Mouse (Mus musculus) lung, postnatal 36 days (tissue): ENCODE results near the gene Bst2.

Source experiments
- DNase-seq: peaks from one replicate; pipeline ENCODE4 v3.0.0; 2022; ENCODE audit warnings: mixed read lengths

The Bst2 gene

GRCm38 (mm10) chr8:71537028-71537867 is at the start of gene Bst2:
TSS of gene Bst2 (minus strand) at chr8:71537456.
- peak; percentile 99 for DNase-seq

DNA sequence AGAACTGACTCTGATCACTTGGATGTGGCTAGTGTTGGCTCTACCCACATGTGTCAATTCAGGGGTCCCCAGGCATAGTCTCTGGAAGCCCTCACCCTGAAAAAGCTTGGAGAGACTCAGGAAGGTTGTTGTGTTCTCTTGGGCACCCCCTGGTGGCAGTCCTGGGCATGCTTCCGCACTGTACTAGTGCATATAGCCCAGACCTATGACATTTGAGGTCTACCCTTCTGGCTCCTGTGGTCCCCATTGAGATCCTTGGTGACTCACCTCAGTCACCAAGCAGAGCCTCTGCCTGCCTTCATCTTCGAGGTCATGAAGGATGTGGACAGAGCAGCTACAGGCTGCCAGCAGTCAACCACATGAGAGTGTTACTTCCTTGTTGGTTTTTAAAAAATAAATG is 49.6 kb upstream of the Bst2 start:
- DNase-seq = peak; percentile 70

DNA sequence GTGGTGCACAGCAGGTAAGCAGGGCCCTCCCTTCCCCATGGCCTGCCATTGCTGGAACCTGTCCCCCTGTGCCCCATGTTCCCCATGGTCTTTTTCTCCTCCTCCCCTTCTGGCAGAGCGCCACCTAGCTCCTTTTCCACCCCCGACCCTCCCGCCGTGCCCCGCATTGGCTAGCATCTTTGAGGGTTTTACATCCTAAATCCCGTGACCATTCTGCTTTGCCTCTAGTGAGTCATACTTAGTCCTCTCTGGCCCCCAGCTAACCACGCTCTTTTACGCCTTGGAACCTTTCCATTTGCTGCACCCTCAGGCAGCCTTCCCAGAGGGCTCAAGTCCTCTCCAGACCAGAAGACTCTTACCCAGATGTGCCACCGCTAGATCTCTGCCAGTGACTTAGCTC is 42.9 kb upstream of the Bst2 start:
- no peak for DNase-seq

DNA sequence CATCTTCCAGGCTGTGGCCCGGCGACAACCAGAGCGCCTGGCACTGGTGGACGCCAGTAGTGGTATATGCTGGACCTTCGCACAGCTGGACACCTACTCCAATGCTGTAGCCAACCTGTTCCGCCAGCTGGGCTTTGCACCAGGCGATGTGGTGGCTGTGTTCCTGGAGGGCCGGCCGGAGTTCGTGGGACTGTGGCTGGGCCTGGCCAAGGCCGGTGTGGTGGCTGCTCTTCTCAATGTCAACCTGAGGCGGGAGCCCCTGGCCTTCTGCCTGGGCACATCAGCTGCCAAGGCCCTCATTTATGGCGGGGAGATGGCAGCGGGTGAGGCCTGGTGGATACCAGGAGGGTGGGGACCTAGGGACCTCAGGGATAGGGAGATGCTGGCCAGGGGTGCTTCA is 42.2 kb upstream of the Bst2 start:
- DNase-seq = no peak

GRCm38 (mm10) chr8:71579009-71579408 is 41.8 kb upstream of the Bst2 start:
- DNase-seq = no peak

- DNase-seq = no peak
These were observed 40.7 kb upstream of the Bst2 start for GRCm38 (mm10) chr8:71577856-71578387.

DNA sequence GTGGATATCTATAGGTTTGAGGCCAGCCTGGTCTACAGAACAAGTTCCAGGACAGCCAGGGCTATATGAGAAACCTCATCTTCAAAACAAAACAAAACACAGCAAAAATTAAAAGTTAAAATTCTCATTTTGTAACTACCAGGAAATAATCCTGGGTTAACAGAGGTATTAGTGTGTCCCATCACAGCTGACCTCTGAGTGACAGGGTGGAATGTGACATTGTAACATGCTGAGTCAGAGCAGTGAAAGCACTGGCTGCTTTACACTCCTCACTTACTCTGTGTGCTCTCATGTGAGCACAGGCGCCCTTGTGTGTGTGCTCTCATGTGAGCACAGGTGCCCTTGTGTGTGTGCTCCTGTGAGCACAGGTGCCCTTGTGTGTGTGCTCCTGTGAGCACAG is 37.8 kb upstream of the Bst2 start:
- DNase-seq = no peak

DNA sequence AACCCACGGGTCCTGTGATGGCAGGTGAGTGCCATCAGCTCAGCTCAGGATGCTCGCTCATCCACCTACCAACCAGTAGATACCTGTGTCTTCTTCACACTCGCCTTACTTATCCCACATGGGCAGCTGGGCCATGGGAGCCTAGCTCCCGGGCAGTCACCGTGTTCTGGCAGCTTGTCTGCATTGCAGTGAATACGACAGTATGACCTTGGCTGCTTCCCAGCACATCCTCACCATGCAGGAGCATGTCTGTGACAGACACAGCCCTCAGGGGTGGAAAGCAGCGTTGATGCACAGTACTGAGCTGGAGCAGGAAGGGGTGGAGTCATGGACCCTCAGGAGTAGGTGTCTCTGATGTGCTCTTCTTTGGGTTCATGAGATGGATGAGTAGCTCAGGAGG is 37.2 kb upstream of the Bst2 start:
- DNase-seq = no peak

- no peak for DNase-seq
These were observed 35.8 kb upstream of the Bst2 start for GRCm38 (mm10) chr8:71572847-71573633.

- no peak for DNase-seq
These were observed 34.8 kb upstream of the Bst2 start for GRCm38 (mm10) chr8:71572077-71572476.

- DNase-seq = peak; percentile 99
These were observed 33.2 kb upstream of the Bst2 start for GRCm38 (mm10) chr8:71570291-71570954.

GRCm38 (mm10) chr8:71569366-71570290 is 32.4 kb upstream of the Bst2 start:
- DNase-seq = peak; percentile 96

- DNase-seq = no peak
These were observed 31.7 kb upstream of the Bst2 start for GRCm38 (mm10) chr8:71568941-71569340.

GRCm38 (mm10) chr8:71568387-71568937 is 31.2 kb upstream of the Bst2 start, which contains the start of gene Slc27a1:
TSS of gene Slc27a1 (plus strand) at chr8:71568882.
- peak; percentile 77 for DNase-seq

GRCm38 (mm10) chr8:71567587-71567986 is 30.3 kb upstream of the Bst2 start:
- no peak for DNase-seq

DNA sequence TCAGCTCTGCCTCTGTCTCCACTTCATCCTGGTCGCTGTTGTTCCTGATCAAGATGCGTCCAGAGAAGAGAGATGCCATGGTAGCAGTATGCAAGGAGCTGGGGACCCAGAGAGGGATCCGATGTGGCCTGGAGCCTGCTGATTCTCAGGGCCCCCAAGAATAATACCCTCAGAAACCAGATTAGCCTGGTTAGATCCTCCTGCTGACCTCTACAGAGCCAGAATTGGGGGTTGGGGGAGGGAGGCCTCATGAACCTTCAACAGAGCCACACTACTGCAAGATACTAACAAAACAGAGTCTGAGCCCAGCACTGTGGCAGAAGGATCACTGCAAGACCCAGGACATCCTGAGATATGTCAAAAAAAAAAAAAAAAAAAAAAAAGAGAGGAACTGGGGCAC is 29.2 kb upstream of the Bst2 start, which contains the start of gene Nxnl1:
Nxnl1 (minus strand) TSS at position 101 of the 400 bp plus-strand sequence.
- no peak for DNase-seq

- no peak for DNase-seq
These were observed 26.7 kb upstream of the Bst2 start for GRCm38 (mm10) chr8:71563992-71564391.

GRCm38 (mm10) chr8:71562751-71563150 is 25.5 kb upstream of the Bst2 start:
- peak; percentile 88 for DNase-seq

DNA sequence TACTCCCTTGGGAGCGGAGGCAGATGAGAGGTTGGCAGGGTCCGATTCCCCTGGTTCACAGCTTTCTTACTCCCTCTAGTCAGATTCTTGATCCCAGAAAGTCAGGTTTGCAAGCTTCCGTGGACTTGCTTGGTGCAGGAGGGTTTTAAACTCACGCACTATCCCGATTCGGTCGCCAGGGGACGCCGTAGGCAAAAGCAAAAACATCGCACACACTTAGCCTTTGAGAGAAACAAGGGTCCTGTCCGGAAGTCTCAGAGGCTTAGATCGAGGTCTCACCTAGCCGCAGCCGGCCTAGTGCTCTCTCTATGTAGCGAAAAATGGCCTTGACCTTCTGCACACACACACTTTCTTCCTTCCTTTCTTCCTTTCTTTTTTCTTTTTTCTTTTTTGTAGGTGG is 24.1 kb upstream of the Bst2 start:
- DNase-seq = peak; percentile 77

DNA sequence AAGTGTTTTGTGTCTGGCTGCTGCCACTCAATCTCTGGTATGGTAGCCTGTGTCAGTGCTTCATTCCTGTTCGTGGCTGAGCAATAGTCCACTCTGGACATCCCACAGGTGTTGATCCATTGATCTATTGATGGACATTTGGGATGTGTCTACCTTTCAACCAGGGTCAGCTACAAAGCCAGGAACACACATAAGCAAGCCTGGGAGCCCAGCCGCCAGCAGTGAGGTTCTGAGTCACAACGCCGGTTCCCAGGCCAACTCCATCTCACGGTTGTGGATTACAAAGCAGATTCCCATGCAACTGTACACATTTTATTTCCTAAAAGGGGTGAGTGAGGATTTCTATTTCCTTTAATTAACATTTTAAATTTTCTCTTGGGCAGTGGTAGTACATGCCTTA is 23.5 kb upstream of the Bst2 start:
- DNase-seq = no peak

GRCm38 (mm10) chr8:71560071-71560470 is 22.8 kb upstream of the Bst2 start:
- no peak for DNase-seq
